Mouse (Mus musculus): ENCODE data around the gene Slc25a15.

- TF ChIP-seq CTCF (conservative IDR thresholded peaks at IDR 0.05; ENCODE audit: low read length), result no peak
- no peak for TF ChIP-seq POU5F1 (IDR thresholded peaks at IDR 0.05; ENCODE audit: borderline replicate concordance, low read length)
Measured at GRCm38 (mm10) chr8:22389874-22390273, 8.5 kb downstream of the Slc25a15 start.
